Mouse (Mus musculus): ENCODE measurements around the gene Zfp142.
A peak's percentile ranks its signal among the peaks of the same experiment; 100 is the strongest.

The Zfp142 gene

DNA sequence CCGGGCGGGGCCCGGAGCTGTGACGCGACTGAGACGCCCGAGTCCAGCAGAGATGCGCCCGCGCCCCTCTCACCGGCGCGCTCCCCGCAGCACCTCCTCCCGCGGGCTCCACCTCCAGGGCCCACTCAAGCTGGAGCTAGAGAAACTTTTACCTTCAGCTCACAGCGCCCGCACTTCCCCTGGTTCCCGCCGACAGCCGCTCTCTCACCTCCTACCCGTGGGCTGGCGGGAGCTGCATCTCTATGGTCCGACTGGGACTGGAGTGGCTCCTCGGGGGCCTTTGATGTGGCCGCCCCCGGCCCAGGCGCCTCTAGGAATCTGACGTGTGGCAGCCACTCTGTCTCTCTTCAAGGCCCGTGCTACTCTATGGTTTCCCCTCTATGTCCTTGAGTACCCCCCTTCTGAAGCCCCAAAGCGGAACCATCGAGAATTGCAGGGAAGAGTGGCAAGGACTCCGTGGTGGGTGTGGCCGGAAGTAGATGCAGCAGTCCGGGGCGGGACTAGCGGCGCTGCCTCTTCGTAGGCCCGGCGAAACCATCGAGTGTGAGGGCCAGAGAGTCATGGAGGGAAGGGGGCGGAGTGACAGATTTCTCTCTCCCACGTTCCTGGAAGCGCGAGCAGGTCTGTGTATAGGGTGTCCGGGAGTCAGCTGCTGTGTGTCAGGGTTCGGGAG is at the start of gene Zfp142, which contains the start of gene Bcs1l:
Zfp142 (minus strand) TSS at position 474 of the 673 bp plus-strand sequence.
Bcs1l (plus strand) TSS at position 517 of the 673 bp plus-strand sequence.
- peak; percentile 99 for DNase-seq

DNA sequence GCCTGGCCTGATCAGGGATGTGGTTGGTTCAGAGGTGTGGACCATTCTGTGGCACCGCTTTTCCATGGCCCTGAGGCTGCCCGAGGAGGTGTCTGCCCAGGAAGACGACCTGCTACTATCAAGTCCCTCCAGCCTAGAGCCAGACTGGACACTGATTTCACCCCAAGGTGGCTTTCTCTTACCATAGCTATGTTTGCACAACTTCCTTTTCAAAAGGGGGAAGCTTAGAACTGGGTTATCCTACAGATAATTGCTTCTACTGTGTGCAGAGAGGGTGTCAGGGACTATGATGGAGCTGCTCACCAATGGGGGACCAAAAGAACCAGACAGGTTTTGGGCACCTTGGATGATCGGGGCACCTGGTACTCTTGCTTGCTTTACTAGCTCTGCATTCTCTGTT is 44.7 kb upstream of the Zfp142 start:
- no peak for DNase-seq

DNA sequence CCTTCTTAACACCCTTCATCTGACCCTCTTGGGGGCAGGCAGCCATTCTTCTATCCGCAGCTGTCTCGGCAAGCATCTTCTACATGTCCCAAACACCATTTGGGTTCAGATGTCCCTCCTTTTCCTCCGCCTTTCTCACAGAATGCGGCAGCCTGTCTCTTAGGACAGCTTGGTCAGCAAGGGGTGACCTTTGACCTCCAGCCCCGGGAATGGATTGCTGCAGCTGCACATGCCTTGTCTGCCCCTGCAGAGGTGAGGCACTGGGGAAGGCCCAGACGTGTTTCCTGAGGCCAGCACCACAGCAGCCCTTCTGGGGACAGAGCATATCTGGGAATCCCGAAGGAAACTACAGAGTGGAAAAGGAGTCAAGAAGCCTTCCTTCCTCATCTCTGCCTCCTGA is 40.0 kb upstream of the Zfp142 start:
- DNase-seq, result peak; percentile 29

DNA sequence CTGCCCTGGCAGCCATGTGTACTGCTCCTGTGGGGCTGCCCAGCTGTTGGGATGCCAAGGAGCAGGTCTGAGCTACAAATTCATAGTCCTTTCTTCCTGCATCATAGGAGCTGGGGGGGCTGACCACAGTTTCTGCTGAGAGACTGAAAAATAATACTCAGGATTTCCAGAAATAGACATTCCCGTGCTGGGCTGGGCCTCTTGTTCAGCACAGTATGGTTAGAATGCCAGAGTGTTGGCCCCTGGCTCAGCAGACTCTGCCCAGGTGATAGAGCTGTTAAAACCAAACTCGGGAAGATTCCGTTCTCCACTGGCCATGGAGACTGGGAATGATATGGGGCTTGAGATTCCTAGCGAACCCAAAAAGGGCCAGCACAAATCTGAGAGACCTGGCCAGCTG is 38.0 kb upstream of the Zfp142 start:
- DNase-seq, result no peak

DNA sequence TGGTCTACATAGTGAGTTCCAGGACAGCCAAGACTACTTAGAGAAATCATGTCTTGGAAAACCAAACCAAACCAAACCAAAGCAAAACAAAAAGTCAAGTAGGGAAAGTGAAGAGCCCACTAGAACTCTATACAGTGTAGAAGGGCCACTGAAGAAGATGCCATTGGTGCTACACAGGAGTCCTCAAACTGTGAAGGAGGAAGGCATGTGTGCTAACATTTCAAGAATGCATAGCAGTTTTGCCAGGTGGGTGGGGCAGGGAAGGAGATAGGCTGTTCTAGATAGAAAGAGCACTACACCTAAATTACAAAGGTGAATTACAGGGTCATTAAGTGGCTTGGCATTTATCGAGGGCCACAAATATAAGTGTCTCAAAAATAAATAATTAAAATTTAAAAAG is 36.1 kb upstream of the Zfp142 start:
- DNase-seq, result no peak

DNA sequence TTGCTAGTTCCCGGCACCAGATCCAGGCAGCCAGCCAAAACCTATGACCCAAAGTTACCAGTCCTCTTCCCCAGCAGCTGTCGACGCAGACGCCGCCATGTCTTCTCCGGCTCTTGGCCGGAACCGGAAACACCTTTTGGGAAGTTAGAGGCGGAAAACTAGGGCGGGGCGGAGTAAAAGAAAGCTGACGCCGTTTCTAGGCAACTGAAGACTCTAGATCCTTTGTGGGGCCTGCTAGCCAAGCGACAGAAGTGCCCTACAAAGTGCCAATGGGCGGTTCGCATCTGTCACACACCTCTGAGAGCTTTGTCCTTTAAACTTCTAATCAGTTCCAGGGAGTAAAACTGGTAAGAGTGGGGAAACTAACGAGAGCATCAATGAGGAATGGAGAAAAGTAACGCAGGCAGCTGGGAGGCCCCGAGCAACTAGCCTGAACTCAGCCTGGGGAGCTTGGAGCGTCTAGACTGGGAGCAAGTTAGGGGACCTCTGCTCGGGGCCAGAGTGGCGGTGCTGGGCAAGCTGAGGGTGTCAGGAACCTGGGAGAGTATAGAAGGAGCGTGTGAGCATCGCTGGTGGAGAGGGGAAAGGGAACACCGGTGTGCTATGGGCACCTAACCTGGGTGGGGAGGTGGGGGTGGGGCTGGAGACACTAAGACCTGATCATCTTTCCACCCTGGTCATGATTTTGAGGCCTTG is 13.4 kb upstream of the Zfp142 start, which contains the start of the genes Rnf25 and Stk36:
Rnf25 (minus strand) TSS at position 131 of the 696 bp plus-strand sequence.
Stk36 (plus strand) TSS at position 179 of the 696 bp plus-strand sequence.
- peak; percentile 96 for DNase-seq

DNA sequence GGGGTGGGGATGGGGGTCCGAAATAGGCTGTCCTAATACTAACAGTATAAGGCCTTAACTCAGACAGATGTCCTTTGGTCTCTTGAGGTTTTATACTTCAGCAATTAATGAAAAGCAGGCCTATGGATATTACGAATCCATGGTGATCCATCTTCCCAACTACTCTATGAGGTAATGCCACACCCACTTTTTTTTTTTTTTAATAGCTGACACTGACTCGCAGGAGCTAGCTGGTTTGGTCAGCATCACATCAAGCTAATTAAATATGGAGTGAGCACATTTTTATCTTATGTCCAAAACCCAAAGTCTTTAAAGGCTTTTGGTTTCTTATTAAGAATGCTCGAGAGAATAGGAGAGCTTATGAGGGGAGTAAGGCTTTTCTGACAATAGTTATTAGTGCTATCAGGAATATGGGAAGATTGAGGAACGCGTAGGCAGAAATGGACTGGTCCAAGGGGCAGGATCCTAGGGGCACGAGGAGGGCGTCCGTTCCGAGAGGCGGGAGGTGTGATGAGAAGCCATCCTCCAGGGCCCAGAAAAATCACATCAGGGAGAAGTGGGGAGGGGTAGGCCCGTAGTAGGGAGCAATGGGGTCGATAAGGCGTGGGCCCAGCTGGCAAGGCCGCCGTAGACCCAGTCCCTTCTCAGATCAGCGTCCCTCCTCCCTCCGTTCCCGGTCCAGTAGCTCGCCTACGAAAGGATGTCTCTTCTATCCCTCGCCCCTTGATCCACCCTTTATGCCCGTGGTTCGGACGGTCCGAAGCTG is 12.6 kb upstream of the Zfp142 start:
- DNase-seq, result peak; percentile 2

DNA sequence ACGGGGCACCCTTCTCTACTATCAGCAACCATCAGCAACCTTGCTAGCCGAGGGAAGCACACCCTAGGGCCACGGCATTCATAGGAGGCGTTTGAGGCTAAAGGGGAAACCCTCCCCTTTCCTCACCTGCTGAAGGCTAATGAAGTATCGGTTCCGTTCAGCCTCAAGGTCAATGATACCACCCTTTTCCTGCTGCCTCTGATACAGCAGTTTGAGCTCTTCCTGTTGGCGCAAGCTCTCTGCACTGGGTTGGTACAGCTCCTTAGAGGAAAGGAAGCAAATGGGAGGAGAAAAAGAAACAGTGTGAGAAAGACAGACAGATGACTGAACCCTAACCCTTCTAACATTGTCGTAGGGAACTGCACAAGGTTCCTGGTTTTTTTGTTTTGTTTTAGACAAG is 6.4 kb upstream of the Zfp142 start:
- no peak for DNase-seq

DNA sequence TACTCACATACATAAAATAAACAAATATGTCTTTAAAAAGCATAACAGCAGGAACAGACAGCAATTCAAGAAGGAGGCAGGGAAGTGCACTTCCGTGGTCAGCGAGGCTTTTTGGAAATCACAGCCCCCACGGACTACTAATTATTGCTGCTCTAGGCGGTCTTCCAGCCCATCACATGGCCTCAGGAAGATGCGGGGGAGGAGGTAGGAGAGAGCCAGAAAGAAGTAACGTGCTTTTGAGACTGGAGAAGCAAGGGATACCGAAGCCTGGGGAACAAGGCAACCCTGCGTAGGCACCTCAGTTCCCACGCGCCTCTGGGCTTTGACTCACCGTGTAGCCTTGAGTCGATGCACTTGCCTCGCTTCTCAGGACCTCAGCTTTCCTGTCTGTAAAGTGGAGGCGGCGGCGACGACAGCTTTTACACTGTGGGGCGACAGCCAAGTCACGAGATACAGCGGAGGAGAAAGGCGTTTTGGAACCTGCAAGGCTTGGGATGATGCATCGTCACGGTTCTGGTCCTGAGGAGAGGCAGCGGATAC is 743 bp downstream of the Zfp142 start:
- DNase-seq, result no peak

DNA sequence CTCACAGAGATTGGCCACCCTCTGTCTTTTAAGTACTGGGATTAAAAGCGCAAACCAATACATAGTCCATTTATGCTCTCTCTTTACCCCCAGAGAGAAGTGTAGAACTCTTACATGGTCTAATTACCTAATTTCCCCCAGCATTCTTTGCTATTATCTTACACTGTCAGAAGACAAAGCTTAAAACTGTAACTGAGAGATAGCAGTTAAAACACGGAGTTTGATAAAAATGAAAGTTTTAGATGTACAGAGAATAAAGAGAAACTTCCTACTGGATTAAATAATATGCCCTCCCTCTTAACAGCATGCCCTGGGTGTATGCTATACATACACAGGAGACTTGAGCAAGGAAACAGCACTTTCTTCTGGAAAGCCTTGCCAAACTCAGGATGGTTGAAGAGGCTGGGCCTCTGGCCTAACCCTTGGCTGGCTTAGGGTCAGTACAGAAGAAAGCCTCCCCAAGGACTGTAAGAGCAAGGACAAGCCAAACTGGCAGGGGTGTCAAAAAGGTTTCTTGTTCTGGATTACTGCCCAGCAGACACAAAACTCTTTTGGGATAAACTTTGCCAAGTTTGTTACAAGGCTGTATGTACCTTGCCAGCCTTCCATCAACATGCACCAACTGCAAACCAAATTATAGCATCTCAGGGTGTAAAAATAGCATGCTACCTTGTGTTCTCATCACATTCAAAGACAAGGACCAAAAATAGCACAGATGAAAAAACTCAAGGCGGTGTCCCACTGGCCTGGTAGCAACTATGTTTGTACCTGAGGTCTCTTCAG is 3.2 kb downstream of the Zfp142 start:
- DNase-seq, result no peak

DNA sequence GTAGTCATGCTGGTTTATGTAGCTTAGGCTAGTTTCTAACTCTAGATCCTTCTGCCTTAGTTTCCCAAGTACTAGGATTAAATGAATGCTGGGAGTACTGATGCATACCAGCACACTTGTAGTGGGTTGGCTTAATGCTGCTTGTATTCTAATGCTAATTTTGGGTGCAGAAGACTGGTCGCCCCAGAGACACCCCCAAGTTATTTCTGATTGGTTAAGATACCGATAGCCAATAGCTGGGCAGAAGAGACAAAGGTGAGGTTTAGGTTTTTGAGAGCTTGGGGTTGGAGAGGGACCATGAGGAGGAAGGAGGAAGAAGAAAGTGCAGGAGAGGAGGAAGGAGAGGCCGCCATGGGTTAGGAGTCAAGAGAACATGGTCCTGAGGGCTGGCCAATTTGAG is 5.4 kb downstream of the Zfp142 start:
- DNase-seq, result no peak

DNA sequence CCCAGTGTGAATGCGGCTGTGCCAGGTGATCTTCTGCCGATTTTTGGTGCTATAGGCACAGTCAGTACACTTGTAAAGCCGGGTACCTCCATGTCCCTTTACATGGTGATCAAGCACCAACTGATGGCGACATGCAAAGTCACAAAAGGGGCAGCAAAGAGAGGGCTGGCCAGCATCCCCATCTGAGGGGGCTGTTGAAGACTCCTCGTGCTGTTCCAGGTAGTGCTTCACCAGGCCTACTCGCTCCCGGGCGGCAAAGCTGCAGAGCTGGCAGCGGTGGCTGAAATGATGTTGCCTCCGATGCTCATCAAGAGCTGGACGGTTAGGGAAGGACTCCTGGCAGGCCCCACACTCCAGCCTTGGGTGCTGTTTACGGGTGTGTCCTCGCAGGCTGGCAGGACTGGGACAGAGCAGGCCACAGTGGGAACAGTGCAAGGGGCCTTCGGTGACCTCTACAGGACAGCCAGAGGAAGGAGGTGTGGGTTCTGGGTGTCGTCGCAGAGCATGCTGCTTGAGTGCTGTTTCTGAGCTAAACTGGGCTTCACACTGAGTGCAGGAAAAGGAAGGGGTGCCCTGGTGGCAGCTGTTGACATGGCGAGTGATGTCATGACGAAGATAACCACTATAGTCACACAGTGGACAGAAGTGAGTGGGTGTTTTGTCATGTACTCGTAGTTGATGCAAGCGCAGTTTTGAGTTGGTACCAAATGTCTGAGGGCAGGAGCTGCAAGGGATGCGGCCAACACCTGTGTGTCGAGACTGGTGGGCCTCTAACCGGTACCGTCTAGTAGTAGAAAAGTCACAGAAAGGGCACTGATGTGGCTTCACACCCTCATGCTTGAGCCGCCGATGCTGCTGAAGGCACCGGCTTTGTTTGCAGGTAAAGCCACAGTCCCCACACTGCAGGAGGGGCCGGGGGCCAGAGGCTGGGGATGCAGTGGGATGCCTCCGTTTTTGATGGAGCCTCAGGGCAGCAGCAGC is 18.0 kb downstream of the Zfp142 start:
- no peak for DNase-seq

DNA sequence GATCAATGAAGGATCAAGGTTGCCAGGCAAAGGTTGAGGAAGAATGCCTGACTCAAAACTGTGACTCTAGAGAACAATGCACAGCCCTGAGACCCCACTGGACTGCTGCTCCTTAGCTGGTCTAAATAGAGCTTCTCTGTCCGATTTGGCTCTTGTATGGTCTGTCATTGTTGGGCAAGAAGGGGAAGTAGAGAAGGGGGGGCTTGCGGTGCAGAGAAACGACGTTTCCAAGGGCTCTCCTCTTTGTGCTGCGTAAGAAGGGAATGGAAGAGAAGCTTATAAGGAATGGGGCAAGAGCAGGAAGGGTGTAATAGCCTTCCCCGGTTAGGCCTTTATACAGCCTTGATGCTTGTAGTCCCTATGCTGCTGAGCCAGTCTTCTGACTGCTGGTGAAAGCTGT is 22.2 kb downstream of the Zfp142 start:
- no peak for DNase-seq

DNA sequence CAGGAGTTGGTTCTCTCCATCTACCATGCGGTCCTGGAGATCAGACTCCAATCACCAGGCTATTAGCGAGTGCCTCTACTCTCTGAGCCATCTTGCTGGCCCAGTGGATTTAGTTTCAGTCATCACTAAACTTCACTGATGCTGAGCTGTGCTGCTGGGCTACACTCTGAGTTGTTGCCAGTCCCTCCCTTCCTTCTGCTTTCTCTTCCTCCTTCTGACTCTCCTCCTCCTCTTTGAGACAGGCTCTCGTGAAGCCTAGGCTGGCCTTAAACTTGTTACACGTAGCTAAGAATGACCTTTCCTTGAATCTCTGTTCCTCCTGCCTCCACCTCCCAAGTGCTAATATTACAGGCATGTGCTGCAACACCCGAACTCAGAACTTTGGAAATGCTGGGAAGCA is 29.0 kb downstream of the Zfp142 start:
- no peak for DNase-seq

DNA sequence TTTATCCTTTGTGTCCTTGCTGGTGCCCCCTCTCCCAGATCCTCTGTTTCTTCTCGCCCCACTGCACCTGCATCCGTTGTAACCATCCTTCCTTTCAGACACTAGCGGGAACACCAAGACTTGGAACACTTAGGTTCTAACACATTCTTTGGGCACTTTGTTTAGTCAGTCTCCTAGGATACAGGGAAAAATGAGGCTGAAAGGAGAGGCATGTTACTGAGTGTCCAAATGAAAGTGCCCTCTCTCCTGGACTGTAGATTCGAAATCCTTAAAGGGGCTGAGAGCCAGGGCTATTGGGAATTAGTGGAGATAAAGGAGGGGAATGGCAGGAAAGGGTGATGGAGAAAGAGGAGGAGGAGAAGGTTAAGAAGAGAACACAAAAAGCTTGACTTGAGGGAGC is 43.9 kb downstream of the Zfp142 start, which contains the start of gene Usp37:
Usp37 (minus strand) TSS at position 101 of the 400 bp plus-strand sequence.
- DNase-seq, result no peak

DNA sequence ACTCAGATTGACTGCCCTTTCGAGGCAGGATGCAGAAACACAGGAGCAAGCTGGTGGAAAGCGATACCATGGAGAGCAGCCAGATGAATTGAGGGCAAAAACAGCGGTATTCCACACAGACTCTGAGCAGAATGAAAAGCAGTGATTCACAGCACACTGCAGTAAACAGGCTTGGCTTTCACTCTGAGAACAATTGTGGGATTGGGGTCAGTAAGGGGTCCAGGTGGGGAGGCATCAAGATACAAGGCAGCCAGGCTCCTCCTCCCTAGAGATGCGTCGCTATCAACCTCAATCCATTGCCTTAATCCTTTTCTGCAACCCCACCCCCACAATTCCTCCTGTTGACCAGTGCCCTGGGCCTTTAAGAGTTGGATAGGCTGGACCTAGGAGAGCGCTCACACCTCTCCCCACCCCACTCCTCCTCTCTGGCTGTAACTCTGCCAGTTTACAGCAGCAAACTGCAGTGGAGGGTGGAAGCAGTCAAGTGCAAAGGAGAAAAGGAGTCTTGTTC is 45.5 kb downstream of the Zfp142 start, which contains the start of gene Plcd4:
Plcd4 (plus strand) TSS at position 438 of the 511 bp plus-strand sequence.
- peak; percentile 38 for DNase-seq

DNA sequence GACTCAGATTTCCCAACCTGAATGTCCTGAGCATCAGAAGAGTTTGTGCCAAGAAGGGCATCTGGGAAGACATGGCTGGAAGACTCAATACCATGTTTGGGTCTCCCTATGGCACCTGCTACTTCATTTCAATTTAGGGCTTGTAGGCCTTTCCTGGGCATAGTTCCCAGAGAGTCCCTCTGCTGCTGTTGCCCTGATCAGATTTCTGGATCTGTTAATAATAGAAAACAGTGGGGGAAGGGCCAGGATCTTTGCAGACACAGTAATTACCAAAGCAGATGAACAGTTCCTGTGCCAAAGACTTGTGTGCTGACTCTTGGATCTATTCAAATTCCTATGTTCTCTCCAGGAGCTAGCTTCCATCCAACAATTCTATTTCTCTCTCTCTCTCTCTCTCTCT is 49.4 kb downstream of the Zfp142 start:
- DNase-seq, result peak; percentile 3

DNA sequence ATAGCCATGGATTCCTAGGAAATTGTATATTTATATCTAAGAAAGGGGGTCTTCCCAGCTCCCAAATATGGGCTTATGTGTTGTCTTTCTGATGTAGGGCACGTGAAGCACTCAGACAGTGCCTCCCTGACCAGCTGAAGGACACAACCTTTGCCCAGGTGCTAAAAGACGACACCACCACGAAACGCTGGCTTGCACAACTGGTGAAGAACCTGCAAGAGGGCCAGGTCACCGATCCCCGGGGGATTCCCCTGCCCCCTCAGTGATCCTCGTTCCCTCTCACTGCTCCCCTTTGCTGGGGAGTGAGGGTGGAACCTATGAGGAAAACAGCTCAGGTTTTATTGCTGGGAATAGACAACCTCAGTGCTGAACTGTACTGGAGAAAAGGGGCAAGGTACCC is 59.5 kb downstream of the Zfp142 start:
- no peak for DNase-seq

DNA sequence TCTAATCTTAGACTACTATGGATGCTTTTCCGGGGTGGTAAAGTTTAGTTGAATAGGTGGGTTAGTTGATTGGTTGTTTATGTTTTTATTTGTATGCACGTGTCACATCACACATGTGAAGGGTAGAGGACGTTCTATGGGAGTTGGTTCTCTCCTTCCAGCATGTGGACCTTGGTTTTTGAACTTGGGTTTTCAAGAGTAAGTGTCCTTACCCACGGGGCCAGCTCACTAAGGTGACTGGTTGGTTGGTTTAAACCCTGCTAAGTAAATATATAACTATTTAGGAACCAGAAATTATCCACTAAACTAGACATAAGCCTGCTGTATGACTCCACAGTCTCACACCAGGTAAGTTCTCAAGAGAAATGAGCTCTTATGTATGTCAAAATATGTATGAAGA is 63.3 kb downstream of the Zfp142 start:
- no peak for DNase-seq

DNA sequence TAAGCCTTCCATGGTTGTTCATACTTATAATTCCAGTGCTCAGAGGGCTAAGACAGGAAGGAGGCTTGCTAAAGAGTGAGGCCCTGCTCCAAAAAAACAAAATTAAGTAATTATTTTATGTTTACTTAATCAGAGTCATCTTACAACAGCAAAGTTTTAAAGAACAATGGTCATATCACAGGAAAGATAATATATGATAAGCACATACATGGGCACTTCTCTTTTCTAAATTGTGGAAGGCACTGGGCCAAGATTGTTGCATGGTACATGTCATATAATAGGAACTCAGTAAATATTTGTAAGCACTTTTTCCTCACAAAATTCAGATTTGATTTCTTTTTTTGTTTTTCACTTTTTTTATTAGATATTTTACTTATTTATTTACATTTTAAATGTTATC is 68.2 kb downstream of the Zfp142 start:
- DNase-seq, result no peak
